ENCODE assay signal across 8 mouse cellular contexts in genomic region chr10:112138050-112138870, GRCm38 (mm10). TPM values are rescaled to one million over a fixed set of nuclear protein-coding genes. Genes with fewer than 3 reads are reported as not detected.
DNase-seq lines count a peak whose midpoint lies in the region; ATAC-seq and TF ChIP-seq lines count a peak whose summit lies in the region.

No protein-coding gene starts in this region.

- no peak for TF ChIP-seq CTCF in lung, adult 2 months (IDR thresholded peaks at IDR 0.05; ENCODE audit: insufficient read depth, low read length)
- TF ChIP-seq CTCF in liver, embryonic 14.5 days (IDR thresholded peaks at IDR 0.05; ENCODE audit: low read depth), result peak; percentile 62

- H3K4me1 ChIP-seq in lung, adult 2 months (ENCODE audit: control insufficient read depth, insufficient read depth, low read length), result no peaks in the 10 kb centered on the region
- H3K4me1 ChIP-seq in heart, embryonic 13.5 days, result no peaks in the 10 kb centered on the region
- no peaks in the 10 kb centered on the region for H3K4me1 ChIP-seq in liver, embryonic 14.5 days (replicated peaks; ENCODE audit: control insufficient read depth in 2 of 2, insufficient read depth in 2 of 2, low read length in 1 of 2)
- no peaks in the 10 kb centered on the region for H3K4me1 ChIP-seq in neural tube, embryonic 12.5 days

- no peak overlapping the region for H3K4me3 ChIP-seq in lung, adult 2 months (replicated peaks; ENCODE audit: extremely low read depth, low read depth, low read length)
- peak overlapping the region; percentile 48 for H3K4me3 ChIP-seq in heart, embryonic 13.5 days
- peak overlapping the region in 1 of 2 experiments; percentile 50; a peak in 2 of 4 replicates for H3K4me3 ChIP-seq in liver, embryonic 14.5 days (ENCODE audit: insufficient read depth in 1 of 2, low read depth in 2 of 2, low read length in 2 of 2)
- H3K4me3 ChIP-seq in neural tube, embryonic 12.5 days, result peak overlapping the region; percentile 28; the same call in 1 of the 2 replicates

- H3K9ac ChIP-seq in heart, embryonic 13.5 days, result peak overlapping the region; percentile 68; the same call in 1 of the 2 replicates
- no peak overlapping the region for H3K9ac ChIP-seq in liver, embryonic 14.5 days (replicated peaks)
- no peak overlapping the region for H3K9ac ChIP-seq in neural tube, embryonic 12.5 days

- H3K27ac ChIP-seq in heart, embryonic 13.5 days (replicated peaks), result no peak overlapping the region
- no peak overlapping the region for H3K27ac ChIP-seq in liver, embryonic 14.5 days
- H3K27ac ChIP-seq in neural tube, embryonic 12.5 days, result no peak overlapping the region

- H3K36me3 ChIP-seq in heart, embryonic 13.5 days, result no peaks in the 10 kb centered on the region
- no peaks in the 10 kb centered on the region for H3K36me3 ChIP-seq in liver, embryonic 14.5 days (replicated peaks; ENCODE audit: control insufficient read depth, insufficient read depth, low read depth)
- no peaks in the 10 kb centered on the region for H3K36me3 ChIP-seq in neural tube, embryonic 12.5 days

- peak; percentile 8 to 17 for DNase-seq in lung, adult 18-20 months
- no peak for DNase-seq in lung, adult 2 months
- DNase-seq in c-Kit-positive CD71-positive TER-119-negative erythroid progenitor cells, embryonic 14.5 days (ENCODE audit: low read depth), result peak; percentile 59
- peak; percentile 28 to 54 for DNase-seq in kidney, postnatal 25 days
- DNase-seq in liver, embryonic 14.5 days (ENCODE audit: low read depth in 3 of 3, low spot score in 3 of 3), result peak; percentile 37 to 52 (median 40)
- DNase-seq in MN1 (ENCODE audit: low spot score), result no peak

- ATAC-seq in heart, embryonic 13.5 days (ENCODE audit: extremely low read depth, insufficient number of reproducible peaks, low FRiP score, low TSS enrichment), result no peak
- ATAC-seq in liver, embryonic 14.5 days (ENCODE audit: insufficient read depth), result peak; percentile 62
- ATAC-seq in neural tube, embryonic 12.5 days (ENCODE audit: low FRiP score, low read depth), result peak; percentile 91

- peak overlapping the region; percentile 66 for H3K4me2 ChIP-seq in heart, embryonic 13.5 days
- H3K4me2 ChIP-seq in liver, embryonic 14.5 days (ENCODE audit: low read depth), result peak overlapping the region; percentile 34
- peak overlapping the region; percentile 51 for H3K4me2 ChIP-seq in neural tube, embryonic 12.5 days (replicated peaks)

- WGBS in lung, adult 2 months, result 19% methylated on average over 9 of the region's 9 CpGs
- WGBS in heart, embryonic 13.5 days, result 15% methylated on average over 9 of the region's 9 CpGs
- WGBS in liver, embryonic 14.5 days (ENCODE audit: insufficient replicate concordance), result 14% methylated on average over 9 of the region's 9 CpGs
- 18% methylated on average over 9 of the region's 9 CpGs for WGBS in neural tube, embryonic 12.5 days

- no peaks in the 10 kb centered on the region for H3K27me3 ChIP-seq in heart, embryonic 13.5 days (replicated peaks)
- H3K27me3 ChIP-seq in liver, embryonic 14.5 days (ENCODE audit: control insufficient read depth, insufficient read depth, low read length), result no peaks in the 10 kb centered on the region
- no peaks in the 10 kb centered on the region for H3K27me3 ChIP-seq in neural tube, embryonic 12.5 days (replicated peaks)

- H3K9me3 ChIP-seq in heart, embryonic 13.5 days, result no peaks in the 10 kb centered on the region
- H3K9me3 ChIP-seq in liver, embryonic 14.5 days (ENCODE audit: control insufficient read depth, low read length), result no peaks in the 10 kb centered on the region
- no peaks in the 10 kb centered on the region for H3K9me3 ChIP-seq in neural tube, embryonic 12.5 days

- no peak for TF ChIP-seq EP300 in liver, embryonic 14.5 days (IDR thresholded peaks at IDR 0.05; ENCODE audit: low read depth)

- no peak for TF ChIP-seq POLR2A in lung, adult 2 months (IDR thresholded peaks at IDR 0.05; ENCODE audit: borderline replicate concordance, extremely low read depth, low read depth, low read length)

RNA-seq across cellular contexts. Expression of gene Glipr1l3, which starts 21.9 kb away (rescaled TPM):
- not detected in 2 replicates for polyA plus RNA-seq in lung, adult 2 months (2012; rRNA removed)
- polyA plus RNA-seq in heart, embryonic 13.5 days (2015; fragmentation: Nextera tagmentation; extraction: Ambion mirVana), result not detected in 2 replicates
- polyA plus RNA-seq in liver, embryonic 14.5 days (2012; rRNA removed), result not detected in 2 replicates
- not detected in 2 replicates for polyA plus RNA-seq in liver, embryonic 14.5 days (2014; fragmentation: Nextera tagmentation; extraction: Ambion mirVana)
- 0.23 TPM in 1 of 2 replicates, not detected in the other for polyA plus RNA-seq in neural tube, embryonic 12.5 days (2016; fragmentation: Nextera tagmentation; extraction: Ambion mirVana)

RNA-seq across cellular contexts. Expression of gene Caps2, which starts 25.2 kb away (rescaled TPM):
- polyA plus RNA-seq in lung, adult 2 months (2012; rRNA removed), result 0.10 and 0.37 TPM in 2 replicates
- polyA plus RNA-seq in heart, embryonic 13.5 days (2015; fragmentation: Nextera tagmentation; extraction: Ambion mirVana), result 0.06 and 0.24 TPM in 2 replicates
- polyA plus RNA-seq in liver, embryonic 14.5 days (2012; rRNA removed), result not detected in 2 replicates
- 0.05 TPM in 1 of 2 replicates, not detected in the other for polyA plus RNA-seq in liver, embryonic 14.5 days (2014; fragmentation: Nextera tagmentation; extraction: Ambion mirVana)
- polyA plus RNA-seq in neural tube, embryonic 12.5 days (2016; fragmentation: Nextera tagmentation; extraction: Ambion mirVana), result 0.13 and 0.35 TPM in 2 replicates

RNA-seq across cellular contexts. Expression of gene Glipr1l2, which starts 55.1 kb away (rescaled TPM):
- not detected in 2 replicates for polyA plus RNA-seq in lung, adult 2 months (2012; rRNA removed)
- not detected in 2 replicates for polyA plus RNA-seq in heart, embryonic 13.5 days (2015; fragmentation: Nextera tagmentation; extraction: Ambion mirVana)
- polyA plus RNA-seq in liver, embryonic 14.5 days (2012; rRNA removed), result not detected in 2 replicates
- not detected in 2 replicates for polyA plus RNA-seq in liver, embryonic 14.5 days (2014; fragmentation: Nextera tagmentation; extraction: Ambion mirVana)
- polyA plus RNA-seq in neural tube, embryonic 12.5 days (2016; fragmentation: Nextera tagmentation; extraction: Ambion mirVana), result not detected in 2 replicates

Comparison
In these comparisons a context has a peak if more than half of its experiments do, and no peak if none do; other contexts are left out.
1. DNase-seq: peak in lung, adult 18-20 months (2 of 2), c-Kit-positive CD71-positive TER-119-negative erythroid progenitor cells, embryonic 14.5 days (single experiment), kidney, postnatal 25 days (2 of 2) and liver, embryonic 14.5 days (3 of 3); none in lung, adult 2 months (single experiment) and MN1 (single experiment).
2. Peak in every context shown above with its lines, with median percentiles within 50 percentile points of each other: H3K4me2 ChIP-seq.